Mouse (Mus musculus) gastrocnemius, postnatal 14 days (tissue): ENCODE results near the gene Gm4565. TPM values are rescaled to one million over a fixed set of nuclear protein-coding genes. Genes with fewer than 3 reads are reported as not detected.
"Not testable (repeated sequence)": the region's sequence is repeated elsewhere in the genome, so short reads cannot be mapped to it uniquely, and the experiment has no call there.

Experiments used
- DNase-seq: peaks from one replicate; pipeline ENCODE4 v3.0.0; 2021; ENCODE audit warnings: mixed read lengths
- intact Hi-C: fragments of 180-260 bp; cut with DNase I; formaldehyde crosslinking; loops from one replicate; pipeline ENCODE4 v1.15.1; 2025; ENCODE audit warnings: low total_unique reads
- long read RNA-seq, 2 experiments: library from polyadenylated mRNA; stranded (forward); transcript quantifications; one replicate each; pipeline ENCODE4 v2.0.0; 2021
- total RNA-seq, 2 experiments: library from RNA; stranded (reverse); gene quantifications; 2 replicates each; pipeline ENCODE4 v1.2.3; 2021

Gene Gm4565
- total RNA-seq, result not detected
- long read RNA-seq, experiment 1, result 0 reads
- long read RNA-seq, experiment 2, result 0 reads

GRCm38 (mm10) chr7:22588027-22588426 lies at the start of gene Gm4565:
Gm4565 (minus strand) TSS chr7:22588127.
- intact Hi-C loops, DNase-seq: not testable (repeated sequence)

- DNase-seq, intact Hi-C loops: not testable (repeated sequence)
Observed at GRCm38 (mm10) chr7:22565243-22565642, 22.7 kb downstream of the Gm4565 start, which contains the start of gene Gm4201. Gm4201 (minus strand) TSS chr7:22565343.

- intact Hi-C loops, DNase-seq: not testable (repeated sequence)
Observed at GRCm38 (mm10) chr7:22534787-22535186, 53.1 kb downstream of the Gm4565 start, which contains the start of gene Gm8677. Gm8677 (minus strand) TSS chr7:22534887.

Other genes with a start within 250 kb of the Gm4565 start
- not detected for gene Gm8660, start 217.1 kb downstream of the Gm4565 start, total RNA-seq
- gene Vmn1r148, start 174.5 kb downstream of the Gm4565 start, total RNA-seq, result not detected
- gene Vmn1r149, start 149.9 kb downstream of the Gm4565 start, total RNA-seq, result not detected
- not detected for gene Gm10665, start 124.1 kb downstream of the Gm4565 start, total RNA-seq
- not detected for gene Vmn1r151, start 88.4 kb downstream of the Gm4565 start, total RNA-seq
- gene Vmn1r152, start 65.2 kb downstream of the Gm4565 start, total RNA-seq, result not detected
- gene Gm8677, start 53.2 kb downstream of the Gm4565 start, total RNA-seq, result not detected
- gene Gm4201, start 22.8 kb downstream of the Gm4565 start, total RNA-seq, result not detected
- gene Vmn1r155, start 69.9 kb upstream of the Gm4565 start, total RNA-seq, result not detected
- not detected for gene Gm8693, start 104.2 kb upstream of the Gm4565 start, total RNA-seq
- gene Gm4567, start 131.6 kb upstream of the Gm4565 start, total RNA-seq, result not detected
- gene Vmn1r157, start 173.6 kb upstream of the Gm4565 start, total RNA-seq, result not detected
- gene Vmn1r158, start 202.7 kb upstream of the Gm4565 start, total RNA-seq, result not detected